Mouse (Mus musculus) right cerebral cortex, postnatal 10 days (tissue): ENCODE results near the gene Cldn7.
"Not testable (repeated sequence)": the region's sequence is repeated elsewhere in the genome, so short reads cannot be mapped to it uniquely, and the experiment has no call there.

Source experiments
- DNase-seq, 2 experiments: peaks; one replicate each; pipeline ENCODE4 v3.0.0; 2021; ENCODE audit warnings: low spot score in 2 of 2

Gene Cldn7

GRCm38 (mm10) chr11:69964650-69965270 is at the start of gene Cldn7:
Gene Cldn7 (plus strand): TSS chr11:69964779.
- no peak for DNase-seq

GRCm38 (mm10) chr11:69914917-69915430 is 49.6 kb upstream of the Cldn7 start:
- DNase-seq = no peak

- DNase-seq = no peak
Observed at GRCm38 (mm10) chr11:69915667-69916627, 48.6 kb upstream of the Cldn7 start.

- not testable (repeated sequence) for DNase-seq
Observed at GRCm38 (mm10) chr11:69916652-69917378, 47.8 kb upstream of the Cldn7 start.

GRCm38 (mm10) chr11:69917379-69917948 is 47.1 kb upstream of the Cldn7 start:
- DNase-seq = no peak

GRCm38 (mm10) chr11:69918118-69918517 is 46.5 kb upstream of the Cldn7 start:
- no peak for DNase-seq

- no peak for DNase-seq
Observed at GRCm38 (mm10) chr11:69919053-69919452, 45.5 kb upstream of the Cldn7 start.

GRCm38 (mm10) chr11:69919661-69920265 is 44.8 kb upstream of the Cldn7 start:
- peak; percentile 53 to 62 for DNase-seq

GRCm38 (mm10) chr11:69920266-69921031 is 44.1 kb upstream of the Cldn7 start:
- peak in 1 of 2 experiments; percentile 70 for DNase-seq

- DNase-seq = peak; percentile 100
Observed at GRCm38 (mm10) chr11:69921114-69922011, 43.2 kb upstream of the Cldn7 start, which contains the start of gene Eif5a. Gene Eif5a (minus strand): TSS chr11:69921958.

- no peak for DNase-seq
Observed at GRCm38 (mm10) chr11:69922012-69922756, 42.4 kb upstream of the Cldn7 start.

GRCm38 (mm10) chr11:69922796-69923195 is 41.8 kb upstream of the Cldn7 start:
- no peak for DNase-seq

- no peak for DNase-seq
Observed at GRCm38 (mm10) chr11:69927501-69927900, 37.1 kb upstream of the Cldn7 start.

GRCm38 (mm10) chr11:69929712-69930111 is 34.9 kb upstream of the Cldn7 start:
- DNase-seq = no peak

GRCm38 (mm10) chr11:69930176-69930575 is 34.4 kb upstream of the Cldn7 start:
- DNase-seq = not testable (repeated sequence)

- no peak for DNase-seq
Observed at GRCm38 (mm10) chr11:69930967-69931537, 33.5 kb upstream of the Cldn7 start.

- no peak for DNase-seq
Observed at GRCm38 (mm10) chr11:69931769-69932168, 32.8 kb upstream of the Cldn7 start.

- DNase-seq = no peak
Observed at GRCm38 (mm10) chr11:69932254-69932653, 32.3 kb upstream of the Cldn7 start.
